Mouse (Mus musculus) thymus, adult 2 months (tissue): ENCODE measurements at regions not wholly inside any gene's neighbourhood (a gene's known extent, or its start where the extent isn't known, plus 50 kb on each side); places are given as distances from the start of the nearest gene placed in this dataset.

ENCODE experiments used
- CTCF ChIP-seq: fragments of 200-500 bp; IDR thresholded peaks from 2 replicates; pipeline ENCODE4 v1.5.1; 2012; ENCODE audit warnings: mild to moderate bottlenecking, control low read depth, low read length, moderate library complexity, borderline replicate concordance; ENCODE audit not compliant: control insufficient read depth, poor library complexity, insufficient read depth; ENCODE audit errors: extremely low read depth
- POLR2A ChIP-seq: fragments of 200-500 bp; IDR thresholded peaks from 2 replicates; pipeline ENCODE4 v1.6.1; 2012; ENCODE audit warnings: mild to moderate bottlenecking, low read length, control low read depth, moderate library complexity; ENCODE audit not compliant: control insufficient read depth, poor library complexity, insufficient read depth; ENCODE audit errors: extremely low read depth

- TF ChIP-seq POLR2A = no peak
- no peak for TF ChIP-seq CTCF
Measured at GRCm38 (mm10) chr9:61322333-61322732, 49.8 kb upstream of the Tle3 start.
